Mouse (Mus musculus) left cerebral cortex, postnatal 14 days (tissue): ENCODE data around the gene Plcb1. TPM values are rescaled to one million over a fixed set of nuclear protein-coding genes. Genes with fewer than 3 reads are reported as not detected.
A peak's percentile ranks its signal among the peaks of the same experiment; 100 is the strongest.

Source experiments
- DNase-seq, 2 experiments: peaks; one replicate each; pipeline ENCODE4 v3.0.0; 2021 to 2022; ENCODE audit warnings: low spot score in 2 of 2, mixed read lengths in 1 of 2
- intact Hi-C: fragments of 180-260 bp; cut with DNase I; formaldehyde crosslinking; loops from one replicate; pipeline ENCODE4 v1.15.1; 2025
- total RNA-seq, 2 experiments: library from RNA; stranded (reverse); gene quantifications; 2 replicates each; pipeline ENCODE4 v1.2.3; 2021

The Plcb1 gene
- total RNA-seq, 2 experiments from 2014 or later = 170 to 190 TPM

GRCm38 (mm10) chr2:134827778-134828487 lies 42.1 kb downstream of the Plcb1 start:
- intact Hi-C loops = no loop called here
- no peak for DNase-seq

GRCm38 (mm10) chr2:134831861-134832260 lies 46.0 kb downstream of the Plcb1 start:
- intact Hi-C loops = no loop called here

DNA sequence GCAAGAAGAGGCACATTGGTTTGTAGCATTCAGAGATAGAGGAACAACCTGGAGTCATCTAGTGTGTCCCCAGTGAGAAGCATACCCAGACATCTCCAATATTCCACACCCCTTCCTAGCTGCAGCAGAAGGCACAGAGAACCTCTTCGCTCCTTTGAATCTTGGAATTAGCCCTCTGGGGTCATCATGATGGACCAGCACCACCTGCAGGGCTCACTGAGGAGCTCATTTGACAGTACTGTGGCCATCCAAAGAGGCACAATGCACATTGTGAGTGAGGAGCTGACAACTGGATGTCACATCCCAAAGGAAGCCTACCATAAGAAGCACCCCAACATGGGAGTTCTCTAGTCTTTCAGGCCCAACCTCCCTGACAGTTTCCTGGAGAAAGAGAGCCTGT lies 50.2 kb downstream of the Plcb1 start:
- intact Hi-C loops = no loop called here
- no peak for DNase-seq

More at GRCm38 (mm10) chr2:134831861-134832260, 46.0 kb downstream of the Plcb1 start:
- DNase-seq = no peak

- intact Hi-C loops = no loop called here
- DNase-seq = no peak
These were observed 52.3 kb downstream of the Plcb1 start for GRCm38 (mm10) chr2:134838185-134838584.

- intact Hi-C loops = no loop called here
- DNase-seq = no peak
These were observed 53.0 kb downstream of the Plcb1 start for GRCm38 (mm10) chr2:134838888-134839287.

DNA sequence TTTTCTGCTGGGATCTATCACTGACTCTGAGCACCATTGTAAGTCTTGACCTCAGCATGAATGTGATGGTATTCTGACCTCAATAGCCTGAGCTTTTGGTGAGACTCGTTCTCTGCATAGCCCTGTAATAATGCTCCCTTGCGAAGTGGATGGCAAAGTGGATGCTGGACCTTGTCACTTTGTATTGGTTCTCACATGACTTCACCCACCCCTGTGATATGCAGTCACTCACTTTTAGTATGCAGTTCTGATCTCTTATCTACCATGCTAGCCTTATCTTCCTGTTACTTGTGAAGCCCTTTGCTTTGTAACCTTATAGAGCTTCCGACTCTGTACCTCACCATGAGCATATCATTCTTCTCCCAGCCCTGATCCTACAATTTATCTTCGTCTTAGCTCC lies 57.0 kb downstream of the Plcb1 start:
- DNase-seq = no peak
- intact Hi-C loops = no loop called here

- intact Hi-C loops = loop anchor here (5.0 kb wide), 1 partner anchor 57 kb away; the partner anchor contains the start of gene Plcb1
- no peak for DNase-seq
These were observed 58.7 kb downstream of the Plcb1 start for GRCm38 (mm10) chr2:134844391-134845238.

DNA sequence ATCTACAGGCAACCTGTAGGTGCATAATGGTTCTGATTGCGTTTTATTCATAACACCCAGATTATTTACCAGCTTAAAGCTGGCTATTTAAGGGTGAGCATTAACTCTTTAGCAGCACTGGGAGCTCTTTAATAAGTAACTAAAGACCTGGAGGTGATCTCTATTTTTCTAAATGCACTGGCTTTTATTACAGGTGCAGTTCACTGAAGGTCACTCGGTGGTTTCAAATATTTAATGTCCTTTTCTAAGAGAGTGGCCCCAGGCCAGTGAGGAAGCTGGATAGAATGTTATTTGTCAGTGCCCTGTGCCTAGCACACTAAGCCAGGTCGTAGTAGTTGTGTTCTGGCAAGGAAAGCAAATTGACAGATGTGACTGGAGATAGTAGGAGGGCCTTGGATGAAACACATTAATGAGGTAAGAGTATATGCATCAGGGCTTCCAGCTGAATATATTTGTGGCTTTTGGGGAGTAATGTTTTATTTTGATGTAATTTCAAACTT lies 59.4 kb downstream of the Plcb1 start:
- intact Hi-C loops = loop anchor here (5.0 kb wide), 1 partner anchor 58 kb away; the partner anchor contains the start of gene Plcb1
- no peak for DNase-seq

DNA sequence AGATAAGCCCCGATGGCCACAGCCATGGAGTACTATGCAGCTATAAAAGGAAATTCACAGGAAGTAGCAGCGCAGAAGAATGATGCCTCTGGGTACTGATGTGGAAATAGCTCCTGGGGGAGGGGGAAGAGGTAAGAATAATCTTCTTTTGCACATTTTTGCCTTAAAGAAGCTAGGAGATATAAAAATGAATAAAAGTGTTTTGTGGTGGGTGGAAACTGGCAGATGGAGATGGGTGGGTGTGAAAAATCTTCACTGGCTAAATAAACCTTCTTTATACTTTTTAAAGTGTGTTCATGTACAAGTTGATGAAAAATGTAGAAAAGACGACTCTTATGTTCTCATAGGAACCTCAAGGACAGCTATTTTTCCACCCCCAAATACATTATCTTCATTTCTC lies 60.7 kb downstream of the Plcb1 start:
- intact Hi-C loops = loop anchor here (5.0 kb wide), 1 partner anchor 59 kb away; the partner anchor contains the start of gene Plcb1
- DNase-seq = peak; percentile 67 to 73

DNA sequence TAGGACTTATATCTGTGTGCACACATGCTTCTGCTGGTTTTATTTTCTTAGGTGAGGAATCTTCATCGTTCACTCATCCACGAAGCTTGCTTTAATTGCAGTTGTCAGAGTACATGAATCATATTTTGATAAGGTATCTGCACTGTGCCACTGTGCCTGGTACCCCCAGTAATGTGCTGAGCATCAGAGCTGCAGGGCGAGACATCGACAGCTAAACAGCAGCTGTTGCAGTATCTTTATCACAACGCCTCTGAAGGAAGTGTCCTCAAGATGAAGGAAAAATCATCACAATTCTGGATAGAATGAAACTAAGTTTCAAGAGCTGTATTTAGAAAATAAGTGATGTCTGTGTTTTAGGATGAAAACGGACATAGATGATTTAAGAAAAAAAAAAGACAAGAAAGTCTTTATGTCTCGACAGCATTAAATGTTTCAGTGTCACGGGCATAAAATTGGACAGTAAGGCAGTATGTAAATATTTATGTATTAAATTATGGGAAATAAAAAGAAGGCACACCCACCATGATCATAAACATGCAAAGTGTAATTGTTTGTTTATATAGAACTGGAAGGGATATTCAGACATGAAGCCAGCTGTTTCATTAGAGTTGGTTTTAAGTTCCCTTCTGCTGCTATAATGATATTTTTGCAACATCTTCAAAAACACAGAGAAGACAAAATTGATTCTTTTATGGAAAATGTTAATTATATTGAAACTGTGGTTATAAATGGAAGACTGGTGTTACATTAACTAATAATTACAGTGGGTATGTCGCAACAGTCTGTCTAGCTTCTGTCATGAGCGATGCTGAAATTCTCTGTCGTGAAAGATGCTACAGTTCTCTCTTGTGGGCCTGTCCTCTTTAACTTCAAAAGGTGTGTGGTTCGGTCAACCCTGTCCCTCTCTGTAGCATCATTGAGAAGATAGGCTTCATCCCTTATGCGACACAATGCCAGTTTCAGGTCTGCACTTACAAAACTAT lies 65.6 kb downstream of the Plcb1 start:
- intact Hi-C loops = no loop called here
- DNase-seq = no peak

DNA sequence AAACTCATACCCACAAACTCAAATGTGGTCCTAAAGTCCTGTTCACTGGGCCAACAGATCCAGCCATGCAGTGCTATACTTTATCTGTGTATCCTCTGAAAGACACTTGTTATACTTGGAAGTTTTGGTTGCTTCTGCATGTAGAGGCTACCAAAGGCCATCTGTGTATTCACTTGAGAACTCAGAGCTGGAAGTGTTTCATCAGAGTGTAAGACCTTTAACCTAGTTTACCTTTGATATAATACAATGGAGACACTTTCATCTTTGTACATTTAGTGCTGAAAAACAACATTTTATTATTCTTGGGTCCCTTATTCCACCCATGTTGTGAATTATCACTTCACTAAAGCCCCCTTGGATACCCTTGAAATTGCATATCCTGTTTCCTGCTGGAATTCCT lies 70.4 kb downstream of the Plcb1 start:
- DNase-seq = no peak
- intact Hi-C loops = no loop called here

DNA sequence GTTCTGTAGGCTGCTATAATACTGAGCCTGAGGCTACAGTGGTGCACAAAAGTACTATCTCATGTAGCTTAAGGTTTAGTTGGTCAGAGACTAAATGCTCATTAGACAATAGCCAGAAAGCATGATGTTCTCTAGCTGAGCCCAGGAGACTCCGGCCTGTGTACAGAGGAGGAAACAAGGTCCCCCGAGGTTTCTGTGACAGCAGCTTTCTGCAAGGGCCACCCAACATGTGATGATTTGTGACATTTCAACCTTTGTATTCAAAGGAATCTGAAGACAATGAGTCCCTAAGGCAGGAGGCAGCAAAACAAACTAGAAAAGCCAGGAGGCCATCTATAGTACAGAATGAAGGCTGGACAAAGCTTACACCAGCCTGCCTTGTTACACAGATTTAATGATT lies 70.8 kb downstream of the Plcb1 start:
- DNase-seq = no peak

DNA sequence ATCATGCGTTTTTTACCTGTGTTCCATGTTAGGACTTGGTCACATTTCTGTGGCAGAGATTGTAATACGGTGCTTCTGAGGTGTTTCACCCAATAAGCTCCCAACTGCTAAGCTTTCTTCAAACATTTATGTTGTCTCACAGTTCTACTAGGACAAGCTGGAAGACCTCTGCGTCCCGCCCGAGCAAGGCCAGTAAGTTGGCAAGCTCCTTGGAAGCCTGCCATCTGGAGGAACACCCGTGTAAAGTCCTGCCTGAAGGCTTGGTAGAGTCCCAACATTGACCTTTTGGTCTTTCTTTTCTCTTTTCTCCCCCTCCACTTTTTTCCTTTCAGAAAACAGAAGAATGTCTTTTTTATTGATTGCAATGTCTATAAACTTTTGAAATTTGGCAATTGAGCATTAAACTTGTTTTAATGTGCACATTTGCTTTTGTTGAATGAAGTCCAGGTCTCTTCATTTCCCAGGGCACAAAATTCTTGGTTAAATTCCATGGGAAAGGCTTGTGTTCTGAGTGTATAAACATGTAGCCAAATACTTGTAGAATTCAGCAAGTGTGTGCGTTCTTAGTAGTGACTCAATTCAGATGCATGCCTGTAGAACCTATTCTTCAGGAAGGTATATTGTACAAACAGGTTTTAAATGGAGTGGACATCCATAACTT lies 79.2 kb downstream of the Plcb1 start:
- peak; percentile 13 to 54 for DNase-seq
- intact Hi-C loops = no loop called here

More for the DNA sequence above, 70.8 kb downstream of the Plcb1 start:
- intact Hi-C loops = no loop called here

GRCm38 (mm10) chr2:134867381-134867780 lies 81.5 kb downstream of the Plcb1 start:
- no peak for DNase-seq
- intact Hi-C loops = no loop called here

DNA sequence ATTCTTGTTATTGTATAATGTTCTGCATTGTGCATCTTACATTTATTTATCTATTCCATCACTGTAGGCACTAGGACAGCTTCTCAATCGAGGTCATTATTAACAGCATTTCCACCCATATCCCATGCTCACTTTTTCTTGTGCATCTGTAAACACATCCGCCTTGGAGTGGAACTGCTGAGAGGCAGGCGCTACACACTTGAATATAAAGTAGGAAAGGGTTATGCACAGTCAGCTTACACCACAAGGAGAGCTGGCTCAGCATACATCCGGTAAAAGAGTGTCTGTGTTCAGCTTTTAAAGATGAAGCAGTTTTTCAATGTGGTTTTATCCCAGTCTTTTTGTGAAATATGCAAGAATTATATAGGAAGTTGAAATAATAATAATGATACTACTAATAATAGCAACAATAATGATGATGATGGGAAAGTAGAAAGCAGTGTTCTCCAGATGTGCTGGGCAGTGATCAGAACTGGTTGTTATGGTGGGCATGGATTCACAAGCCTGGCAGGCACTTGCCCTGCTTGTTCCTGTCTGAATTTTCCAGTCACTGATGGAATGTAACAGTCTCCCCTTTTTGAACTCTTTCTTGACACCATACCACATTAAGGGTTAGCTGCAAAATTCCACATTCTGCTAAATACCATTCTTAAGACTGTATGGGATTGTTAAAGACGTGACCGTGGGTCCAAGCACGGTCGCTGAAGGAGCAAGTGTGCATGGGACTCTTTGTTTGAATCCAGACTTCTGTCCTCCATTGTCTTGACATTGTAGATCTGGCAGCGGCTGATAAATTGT lies 86.0 kb downstream of the Plcb1 start:
- intact Hi-C loops = no loop called here
- no peak for DNase-seq

DNA sequence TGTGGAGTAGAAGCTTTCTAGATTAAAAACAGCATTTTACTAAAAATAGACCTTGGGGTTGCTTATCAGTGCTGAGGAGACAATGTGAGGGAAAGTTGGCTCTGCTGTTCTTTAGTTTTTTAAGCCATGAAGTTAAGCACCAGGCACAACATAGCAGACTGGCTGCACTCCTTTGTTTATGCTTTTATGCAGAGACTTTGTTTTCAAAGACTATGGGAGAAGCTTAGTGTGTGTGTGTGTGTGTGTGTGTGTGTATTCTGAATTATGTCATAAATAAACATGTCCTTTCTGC lies 86.6 kb downstream of the Plcb1 start:
- intact Hi-C loops = no loop called here
- DNase-seq = no peak

DNA sequence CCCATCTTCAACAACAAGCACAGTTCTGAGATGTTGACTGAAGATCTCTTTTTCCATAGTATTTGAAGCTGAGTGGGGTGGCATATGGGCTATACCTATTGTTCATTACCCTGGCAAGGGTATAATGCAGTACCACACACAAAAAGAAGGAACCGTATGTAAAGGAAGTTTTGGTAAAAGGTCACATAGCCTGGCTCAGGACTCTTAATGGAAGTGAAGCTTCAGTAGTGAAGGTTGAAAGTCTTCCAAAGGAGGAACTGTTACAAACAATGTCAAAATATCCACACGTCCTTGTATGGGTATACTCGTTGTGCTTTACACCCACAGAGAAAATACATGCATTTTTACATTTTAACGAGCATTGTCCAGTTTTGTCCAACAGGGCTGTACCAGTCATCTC lies 91.3 kb downstream of the Plcb1 start:
- intact Hi-C loops = no loop called here
- no peak for DNase-seq

DNA sequence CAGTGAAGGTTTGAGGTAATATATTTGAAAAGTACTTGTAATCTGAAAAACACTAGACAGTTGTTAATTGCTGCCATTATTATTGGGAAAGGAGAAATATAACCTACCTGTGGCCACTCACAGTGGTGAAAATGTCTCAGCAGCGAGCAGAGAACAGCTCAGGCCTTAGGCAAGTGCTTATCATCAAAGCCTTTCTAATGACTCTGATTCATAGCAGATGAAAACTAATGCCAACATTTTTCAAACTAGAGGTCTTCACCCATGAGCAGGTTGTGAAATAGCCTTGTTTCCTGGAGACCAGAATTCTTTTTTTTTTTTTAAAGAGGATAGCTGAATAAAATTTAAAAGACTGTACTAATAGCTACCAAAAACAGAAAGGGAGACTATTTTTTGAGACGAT lies 105.3 kb downstream of the Plcb1 start:
- intact Hi-C loops = no loop called here

More for the DNA sequence above, 105.3 kb downstream of the Plcb1 start:
- DNase-seq = no peak
